Mouse (Mus musculus) adrenal gland, adult 2 months (tissue): ENCODE measurements around the gene Ap1m1. TPM values are rescaled to one million over a fixed set of nuclear protein-coding genes. Genes with fewer than 3 reads are reported as not detected.

Experiments
- DNase-seq: peaks from one replicate; pipeline ENCODE4 v3.0.0; 2021
- polyA plus RNA-seq: library from polyadenylated mRNA; depleted of rRNA; stranded (reverse); fragments of >200 nt; gene quantifications from 2 replicates; pipeline ENCODE4 v1.2.3, GENCODE M21; 2012; rRNA removed
- total RNA-seq, 2 experiments: library from RNA; stranded (reverse); gene quantifications; 2 replicates each; pipeline ENCODE4 v1.2.3; 2021

Ap1m1 gene
- total and polyA plus RNA-seq, 3 experiments, result 66.3 to 75.1 (median 67.8) TPM

DNA sequence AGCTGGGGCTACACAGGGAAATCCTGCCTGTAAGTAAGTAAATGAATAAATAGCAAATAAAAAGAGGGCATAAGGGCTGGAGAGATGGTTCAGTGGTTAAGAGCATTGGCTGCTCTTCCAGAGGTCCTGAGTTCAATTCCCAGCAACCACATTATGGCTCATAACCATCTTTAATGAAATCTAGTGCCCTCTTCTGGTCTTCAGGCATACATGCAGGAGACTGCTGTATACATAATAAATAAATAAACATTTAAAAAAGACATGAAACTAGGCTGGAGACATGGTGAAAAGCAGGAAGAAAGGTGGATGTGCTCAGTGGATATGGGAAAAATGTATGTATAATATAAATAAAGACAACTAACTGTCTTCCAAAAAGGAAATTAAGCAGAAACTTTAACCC is 53.5 kb downstream of the Ap1m1 start:
- no peak for DNase-seq

DNA sequence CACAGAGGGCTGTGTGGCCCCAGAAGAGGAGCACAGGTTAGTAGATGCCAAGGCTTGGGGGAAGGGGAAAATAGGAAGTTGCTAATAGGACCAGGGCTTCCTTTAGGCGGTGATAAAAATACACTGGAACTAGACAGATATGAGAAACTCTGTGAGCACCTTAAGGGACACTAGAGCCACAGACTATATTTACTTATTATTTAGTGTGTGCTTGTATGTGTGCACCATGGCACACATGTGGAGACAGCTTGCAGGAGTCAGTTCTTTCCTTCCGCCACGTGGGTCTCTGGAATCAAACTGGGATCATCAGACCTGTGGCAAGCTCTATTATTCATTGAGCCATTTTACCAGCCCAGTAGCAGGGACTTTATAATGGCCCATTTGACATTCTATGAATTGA is 55.3 kb downstream of the Ap1m1 start:
- no peak for DNase-seq

DNA sequence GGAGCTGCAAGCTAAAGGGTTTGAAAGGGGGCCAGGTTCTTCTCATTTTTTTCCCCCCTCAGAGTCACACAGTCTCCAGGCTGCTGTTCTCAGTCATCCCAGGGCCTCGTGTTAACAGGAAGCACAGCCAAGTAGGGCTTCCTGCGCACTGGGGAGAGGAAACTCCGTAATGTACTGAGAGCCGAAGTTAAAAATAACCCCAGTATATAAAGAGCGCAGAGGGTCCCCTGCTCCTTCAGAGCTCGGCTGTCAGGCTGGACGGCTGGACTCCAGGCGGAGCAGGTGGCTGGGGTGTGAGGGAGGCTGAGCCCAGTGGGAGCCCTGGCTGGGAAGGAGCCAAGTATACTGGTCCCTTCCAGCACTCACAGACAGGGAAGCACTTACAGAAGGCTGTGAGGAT is 55.9 kb downstream of the Ap1m1 start:
- peak; percentile 86 for DNase-seq

DNA sequence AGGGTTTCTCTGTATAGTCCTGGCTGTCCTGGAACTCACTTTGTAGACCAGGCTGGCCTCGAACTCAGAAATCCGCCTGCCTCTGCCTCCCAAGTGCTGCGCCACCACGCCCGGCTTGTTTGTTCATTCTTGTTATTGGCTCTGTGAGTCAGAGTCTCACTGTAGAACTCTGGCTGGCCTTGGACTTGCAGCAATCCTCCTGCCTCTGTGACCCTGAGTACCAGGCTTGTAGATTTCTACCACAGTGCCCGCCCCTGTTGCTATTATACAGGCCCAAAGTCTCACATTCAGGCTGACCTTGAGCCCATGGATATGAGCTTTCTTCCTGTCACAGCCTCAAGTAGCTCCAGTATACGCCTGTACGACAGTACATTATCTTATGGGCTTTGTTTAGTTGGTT is 56.7 kb downstream of the Ap1m1 start:
- peak; percentile 56 for DNase-seq

DNA sequence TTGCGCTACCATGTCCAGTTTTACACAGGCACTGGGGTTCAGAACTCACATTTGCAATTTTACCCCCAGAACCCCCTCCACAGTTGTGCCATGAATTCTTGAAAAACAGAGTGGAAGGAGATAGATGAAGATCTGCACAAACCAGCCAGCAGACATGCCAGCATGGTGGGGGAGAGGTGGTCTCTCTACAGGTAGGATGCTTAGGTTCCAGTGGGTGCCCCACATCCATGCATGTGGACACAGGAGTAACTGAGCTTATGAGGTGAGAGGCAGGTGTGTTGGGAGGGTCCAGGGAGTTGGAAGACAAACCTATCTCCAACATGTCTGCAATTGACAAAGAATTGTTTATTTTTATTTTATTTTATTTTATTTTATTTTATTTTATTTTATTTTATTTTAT is 59.1 kb downstream of the Ap1m1 start:
- no peak for DNase-seq

DNA sequence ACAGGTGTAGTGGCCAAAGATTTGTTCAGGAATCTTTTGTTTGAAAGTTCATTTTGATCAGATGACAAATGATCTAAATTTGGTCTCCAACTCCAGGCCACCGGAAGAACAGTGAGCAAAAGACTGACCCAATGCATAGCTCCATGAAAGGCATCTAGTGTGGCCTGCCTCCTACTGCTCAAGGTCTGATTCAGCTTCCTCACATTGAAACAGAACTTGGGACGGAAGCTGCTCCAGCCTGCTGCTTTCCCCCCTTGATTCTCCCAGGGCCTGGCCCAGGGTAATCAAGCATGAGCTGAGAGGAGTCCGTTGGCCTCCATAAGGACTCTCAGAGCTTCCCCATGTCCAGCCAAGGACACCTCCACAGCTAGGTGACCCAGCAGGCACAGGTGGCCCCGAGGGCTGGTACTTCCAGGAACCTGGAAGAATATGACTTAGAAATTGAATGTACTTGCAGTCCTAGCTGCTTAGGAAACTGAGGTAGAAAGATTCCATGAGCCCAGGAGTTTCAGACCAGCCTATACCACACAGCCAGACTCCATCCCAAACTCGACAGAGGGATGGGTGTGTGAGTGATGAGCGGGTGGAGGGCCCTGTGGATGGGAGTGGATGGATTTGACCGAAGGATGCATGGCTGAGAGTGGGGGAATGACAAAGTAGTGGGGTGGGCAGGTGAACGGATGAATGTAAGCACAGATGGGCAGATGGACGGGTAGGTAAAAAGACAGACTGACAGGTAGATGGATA is 61.0 kb downstream of the Ap1m1 start:
- DNase-seq, result no peak

DNA sequence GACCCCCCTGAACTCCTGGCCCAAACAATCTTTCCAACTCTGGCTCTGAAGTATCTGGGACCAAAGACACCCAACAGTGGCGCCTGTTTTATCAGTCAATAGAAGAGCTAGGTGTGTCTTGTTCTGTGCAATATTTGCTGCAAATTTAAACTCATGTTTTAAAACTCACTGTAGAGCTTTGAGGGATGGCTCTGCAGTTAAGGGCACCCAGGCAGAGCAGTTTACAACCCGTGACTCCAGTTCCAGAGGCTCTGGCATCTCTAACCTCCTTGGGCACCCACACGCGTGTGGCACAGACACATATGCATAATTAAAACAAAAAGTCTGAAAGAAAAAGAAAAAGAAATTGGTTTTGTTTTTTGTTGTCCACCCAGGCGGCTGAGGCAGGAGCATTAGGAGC is 61.7 kb downstream of the Ap1m1 start:
- no peak for DNase-seq

DNA sequence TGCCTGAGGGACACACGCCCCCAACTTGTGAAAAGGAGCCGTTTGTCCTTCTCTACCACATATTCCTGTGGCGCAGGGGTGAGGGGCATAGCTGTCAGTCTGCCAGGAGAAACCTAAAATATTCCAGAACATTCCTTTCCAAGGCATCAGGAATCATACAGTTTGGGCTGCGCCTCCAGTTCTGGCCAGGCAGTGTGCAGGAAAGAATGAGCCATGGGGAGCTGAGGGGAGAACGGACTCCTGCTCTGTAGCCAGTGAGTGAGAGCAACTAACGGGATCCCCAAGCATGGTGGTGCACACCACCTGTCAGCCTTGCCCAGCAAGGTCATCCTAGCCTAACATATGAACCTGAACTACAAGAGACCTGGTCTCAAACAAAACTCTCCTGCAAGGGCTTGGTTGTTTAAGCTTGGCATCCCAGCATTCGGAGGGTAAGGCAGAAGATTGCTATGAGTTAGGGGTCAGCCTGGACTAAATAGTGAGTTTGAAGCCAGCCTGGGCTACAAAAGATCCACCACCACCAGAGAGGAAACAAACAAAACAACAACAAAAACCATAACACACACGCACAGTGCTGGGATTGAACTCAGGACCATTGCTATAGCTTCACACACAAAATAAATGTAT is 63.3 kb downstream of the Ap1m1 start:
- DNase-seq, result peak; percentile 30

DNA sequence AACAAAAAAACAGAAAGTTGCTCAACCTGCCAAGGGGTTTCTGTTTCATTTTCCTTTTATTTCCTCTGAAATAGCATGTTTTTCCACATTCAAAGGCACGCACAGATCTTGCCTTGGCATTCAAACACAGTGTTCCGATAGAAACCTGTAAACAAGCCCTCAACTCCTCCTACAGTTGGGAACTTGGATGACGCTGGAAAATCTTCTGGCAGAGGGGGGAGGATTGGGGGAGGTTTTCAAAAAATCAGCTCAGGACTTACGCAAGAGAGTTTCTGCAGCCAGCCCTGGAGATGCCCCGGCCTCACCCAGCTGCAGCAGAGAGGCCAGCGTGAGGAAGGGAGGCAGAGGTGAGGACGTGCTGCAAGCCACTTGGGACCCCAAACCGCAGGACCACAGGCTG is 63.8 kb downstream of the Ap1m1 start:
- peak; percentile 86 for DNase-seq

DNA sequence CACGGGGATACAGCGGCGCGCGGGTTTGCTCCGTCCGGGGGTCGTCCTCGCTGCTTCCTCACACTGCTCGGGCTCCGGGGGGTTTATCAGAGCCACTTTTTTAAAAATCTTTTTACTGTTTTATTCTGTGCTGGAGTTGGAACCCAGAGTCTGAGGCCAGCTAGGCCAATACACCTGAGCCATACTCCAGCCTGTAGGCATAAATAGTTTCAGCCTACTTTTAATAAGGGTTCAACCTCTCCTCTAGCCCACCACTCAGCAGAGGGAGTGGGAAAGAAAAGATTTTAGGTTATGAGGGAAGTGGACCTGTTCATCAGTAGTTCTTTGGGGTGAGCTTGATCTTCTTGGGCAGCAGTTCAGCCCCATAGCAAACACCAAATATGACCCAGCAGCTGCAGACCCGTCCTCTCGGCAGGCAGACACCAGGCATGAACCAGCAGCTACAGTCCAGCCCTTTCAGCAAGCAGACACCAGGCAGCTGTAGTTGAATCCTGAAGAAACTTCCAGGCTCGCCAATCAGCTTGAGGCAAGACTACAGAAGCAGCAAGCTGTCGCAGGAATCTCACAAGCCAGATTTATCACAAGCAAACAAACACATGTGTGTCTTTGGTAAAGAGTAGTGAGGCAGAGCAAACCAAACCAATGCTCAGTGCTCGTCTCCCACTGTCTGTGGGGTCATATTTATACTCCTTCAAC is 65.5 kb downstream of the Ap1m1 start, which contains the start of gene Gm10282:
Gene Gm10282, minus strand, starts transcription at position 51 of the 696 bp plus-strand sequence.
- DNase-seq, result no peak

DNA sequence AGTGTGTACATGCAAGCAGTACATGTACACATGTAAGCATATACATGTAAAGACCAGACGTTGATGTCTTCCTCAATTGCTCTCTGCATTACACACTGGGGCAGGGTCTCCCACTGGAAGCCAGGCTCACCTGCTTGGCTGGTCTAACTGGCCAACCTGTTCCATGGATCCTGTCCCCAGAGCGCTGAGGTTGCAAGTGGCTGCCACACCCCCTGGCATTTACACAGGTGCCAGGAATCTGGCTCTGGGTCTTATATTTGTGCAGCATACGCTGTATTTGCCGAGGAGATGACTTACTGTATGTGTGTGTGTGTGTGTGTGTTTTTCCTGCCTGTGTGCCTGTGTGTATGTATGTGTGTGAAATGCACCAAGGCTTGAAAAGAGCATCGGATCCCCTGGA is 67.1 kb downstream of the Ap1m1 start:
- no peak for DNase-seq

Other genes with a start within 250 kb of the Ap1m1 start
- 10 to 100 TPM in 1 of 2 experiments, 1 to 10 TPM in 1; 8.1 to 15.7 TPM for gene Cyp4f18, start 230.4 kb upstream of the Ap1m1 start, total RNA-seq
- gene Cyp4f18, start 230.4 kb upstream of the Ap1m1 start, polyA plus RNA-seq, result 10.8 and 19.0 TPM in 2 replicates
- not detected for gene Olfr372, start 198.8 kb upstream of the Ap1m1 start, total RNA-seq
- gene Olfr372, start 198.8 kb upstream of the Ap1m1 start, polyA plus RNA-seq, result not detected in 2 replicates
- not detected for gene Olfr373, start 156.8 kb upstream of the Ap1m1 start, total RNA-seq
- gene Olfr373, start 156.8 kb upstream of the Ap1m1 start, polyA plus RNA-seq, result not detected in 2 replicates
- not detected for gene Olfr374, start 133.0 kb upstream of the Ap1m1 start, total RNA-seq
- gene Olfr374, start 133.0 kb upstream of the Ap1m1 start, polyA plus RNA-seq, result not detected in 2 replicates
- 100 to 1,000 TPM; 188 to 222 TPM for gene Tpm4, start 105.0 kb upstream of the Ap1m1 start, total RNA-seq
- gene Tpm4, start 105.0 kb upstream of the Ap1m1 start, polyA plus RNA-seq, result 30.1 and 33.3 TPM in 2 replicates
- gene Rab8a, start 78.8 kb upstream of the Ap1m1 start, total RNA-seq, result 10 to 100 TPM; 61.7 to 79.3 TPM
- 16.2 and 16.9 TPM in 2 replicates for gene Rab8a, start 78.8 kb upstream of the Ap1m1 start, polyA plus RNA-seq
- not detected for gene Hsh2d, start 50.4 kb upstream of the Ap1m1 start, total RNA-seq
- 0.17 TPM in 1 of 2 replicates, not detected in the other for gene Hsh2d, start 50.4 kb upstream of the Ap1m1 start, polyA plus RNA-seq
- gene Cib3, start 27.2 kb upstream of the Ap1m1 start, total RNA-seq, result not detected
- gene Cib3, start 27.2 kb upstream of the Ap1m1 start, polyA plus RNA-seq, result 0.07 TPM in 1 of 2 replicates, not detected in the other
- not detected for gene Gm11034, start 26.4 kb upstream of the Ap1m1 start, total RNA-seq
- gene Gm11034, start 26.4 kb upstream of the Ap1m1 start, polyA plus RNA-seq, result not detected in 2 replicates
- gene Fam32a, start 20.3 kb upstream of the Ap1m1 start, total RNA-seq, result 10 to 100 TPM; 58.6 to 63.8 TPM
- 21.0 and 23.3 TPM in 2 replicates for gene Fam32a, start 20.3 kb upstream of the Ap1m1 start, polyA plus RNA-seq
- 10 to 100 TPM in 1 of 2 experiments, 1 to 10 TPM in 1; 6.4 to 17.1 TPM for gene Gm10282, start 65.2 kb downstream of the Ap1m1 start, total RNA-seq
- gene Gm10282, start 65.2 kb downstream of the Ap1m1 start, polyA plus RNA-seq, result 0.10 and 0.33 TPM in 2 replicates
- gene Klf2, start 79.0 kb downstream of the Ap1m1 start, total RNA-seq, result 10 to 100 TPM; 34.4 to 53.0 TPM
- gene Klf2, start 79.0 kb downstream of the Ap1m1 start, polyA plus RNA-seq, result 94.5 and 128 TPM in 2 replicates
- gene Eps15l1, start 181.4 kb downstream of the Ap1m1 start, total RNA-seq, result 10 to 100 TPM; 38.2 to 59.8 TPM
- gene Eps15l1, start 181.4 kb downstream of the Ap1m1 start, polyA plus RNA-seq, result 23.0 and 25.2 TPM in 2 replicates
- 1 to 10 TPM; 3.9 TPM for gene Calr3, start 203.9 kb downstream of the Ap1m1 start, total RNA-seq
- gene Calr3, start 203.9 kb downstream of the Ap1m1 start, polyA plus RNA-seq, result 0.17 and 0.41 TPM in 2 replicates
- 1 to 10 TPM; 9.6 to 10.0 TPM for gene 1700030K09Rik, start 203.9 kb downstream of the Ap1m1 start, total RNA-seq
- 5.9 and 6.1 TPM in 2 replicates for gene 1700030K09Rik, start 203.9 kb downstream of the Ap1m1 start, polyA plus RNA-seq
- gene Cherp, start 235.2 kb downstream of the Ap1m1 start, total RNA-seq, result 10 to 100 TPM; 66.3 to 71.0 TPM
- gene Cherp, start 235.2 kb downstream of the Ap1m1 start, polyA plus RNA-seq, result 63.8 and 77.3 TPM in 2 replicates